Mouse (Mus musculus): ENCODE measurements around the gene Mcam. TPM values are rescaled to one million over a fixed set of nuclear protein-coding genes. Genes with fewer than 3 reads are reported as not detected.

Mcam gene
- total and polyA plus RNA-seq, 3 experiments, result 0.15 to 0.88 TPM; not detected in 1

GRCm38 (mm10) chr9:44124317-44124716, 10.0 kb upstream of the Mcam start:
- no peaks in the 10 kb centered on the region for H3K9me3 ChIP-seq (replicated peaks; ENCODE audit: insufficient read depth, low read length)
- H3K36me3 ChIP-seq (ENCODE audit: control insufficient read depth in 1 of 2, insufficient read depth in 2 of 2, low read length in 2 of 2), result peaks cover 0 to 2% of the 10 kb centered on the region in 2 experiments; a peak in 1 of 4 replicates
- no peaks in the 10 kb centered on the region for H3K27me3 ChIP-seq (ENCODE audit: control insufficient read depth in 1 of 2, insufficient read depth in 2 of 2, low read length in 2 of 2)
- H3K27ac ChIP-seq (ENCODE audit: control insufficient read depth, low read depth, low read length), result no peak overlapping the region
- H3K79me2 ChIP-seq (ENCODE audit: control insufficient read depth, insufficient read depth, low read length, poor library complexity), result no peaks in the 10 kb centered on the region
- peak; percentile 54 for DNase-seq (ENCODE audit: low read depth, low spot score)
- no peak overlapping the region for H3K4me3 ChIP-seq (ENCODE audit: control insufficient read depth in 1 of 2, insufficient read depth in 1 of 2, low read depth in 2 of 2, low read length in 2 of 2)
- TF ChIP-seq GATA1 (IDR thresholded peaks at IDR 0.05; ENCODE audit: low read depth, low read length), result no peak
- no peak for TF ChIP-seq NRF1 (IDR thresholded peaks at IDR 0.05; ENCODE audit: insufficient read depth, low read depth, low read length, poor library complexity, severe bottlenecking)
- TF ChIP-seq MAX (IDR thresholded peaks at IDR 0.05; ENCODE audit: low read length), result no peak
- TF ChIP-seq TBP (IDR thresholded peaks at IDR 0.05; ENCODE audit: low read depth, low read length), result no peak
- no peak for TF ChIP-seq MYC (IDR thresholded peaks at IDR 0.05; ENCODE audit: low read depth, low read length)
- TF ChIP-seq USF1 (IDR thresholded peaks at IDR 0.05; ENCODE audit: low read depth, low read length), result no peak
- TF ChIP-seq ZNF384 (IDR thresholded peaks at IDR 0.05; ENCODE audit: low read depth, low read length), result no peak
- TF ChIP-seq EP300 (IDR thresholded peaks at IDR 0.05; ENCODE audit: low read depth in 1 of 2, low read length in 2 of 2), result no peak
- TF ChIP-seq SMC3 (IDR thresholded peaks at IDR 0.05; ENCODE audit: low read depth, low read length), result peak; percentile 73
- TF ChIP-seq GABPA (IDR thresholded peaks at IDR 0.05; ENCODE audit: low read depth, low read length), result no peak
- TF ChIP-seq UBTF (IDR thresholded peaks at IDR 0.05; ENCODE audit: borderline replicate concordance, insufficient read depth, low read depth, low read length), result no peak
- TF ChIP-seq RAD21 (IDR thresholded peaks at IDR 0.05; ENCODE audit: low read depth, low read length), result peak; percentile 38
- no peak for TF ChIP-seq POLR2AphosphoS5 (IDR thresholded peaks at IDR 0.05; ENCODE audit: borderline replicate concordance, low read depth, low read length)
- TF ChIP-seq RCOR1 (IDR thresholded peaks at IDR 0.05; ENCODE audit: low read depth, low read length), result no peak
- TF ChIP-seq USF2 (IDR thresholded peaks at IDR 0.05; ENCODE audit: borderline replicate concordance in 1 of 2, insufficient read depth in 1 of 2, low read depth in 1 of 2, low read length in 2 of 2), result no peak
- TF ChIP-seq CTCF (IDR thresholded peaks at IDR 0.05 in 2 of 3, conservative IDR thresholded peaks at IDR 0.05 in 1 of 3; ENCODE audit: control insufficient read depth in 1 of 3, insufficient read depth in 1 of 3, low read depth in 2 of 3, low read length in 3 of 3, poor library complexity in 1 of 3, severe bottlenecking in 1 of 3), result peak; percentile 67 to 73 (median 69)
- TF ChIP-seq ZC3H11A (IDR thresholded peaks at IDR 0.05; ENCODE audit: low read depth, low read length), result 0 out of 2 replicates have a peak, but pooled peaks have one; percentile 15
- TF ChIP-seq POLR2AphosphoS2 (IDR thresholded peaks at IDR 0.05; ENCODE audit: low read length), result no peak
- no peak for TF ChIP-seq CHD1 (IDR thresholded peaks at IDR 0.05; ENCODE audit: low read depth, low read length)
- TF ChIP-seq NELFE (IDR thresholded peaks at IDR 0.05; ENCODE audit: low read depth, low read length), result no peak
- no peak for TF ChIP-seq MAZ (IDR thresholded peaks at IDR 0.05; ENCODE audit: low read depth, low read length)
- TF ChIP-seq TCF12 (IDR thresholded peaks at IDR 0.05; ENCODE audit: low read depth, low read length), result no peak
- no peak overlapping the region for H3K9ac ChIP-seq (ENCODE audit: control insufficient read depth, low read depth, low read length, poor library complexity, severe bottlenecking)
- peaks cover 0 to 6% of the 10 kb centered on the region in 2 experiments; a peak in 1 of 4 replicates for H3K4me1 ChIP-seq (ENCODE audit: control insufficient read depth in 1 of 2, insufficient read depth in 2 of 2, low read length in 2 of 2)
